Mouse (Mus musculus) myocyte (in vitro differentiated cells): ENCODE measurements around the gene Snapc1. TPM values are rescaled to one million over a fixed set of nuclear protein-coding genes. Genes with fewer than 3 reads are reported as not detected.

Experiments
- H3K27me3 ChIP-seq: one replicate; pipeline ENCODE4 v1.6.1; 2011; ENCODE audit not compliant: control insufficient read depth, insufficient read depth, insufficient read length
- H3K36me3 ChIP-seq: one replicate; pipeline ENCODE4 v1.6.1; 2011; ENCODE audit not compliant: control insufficient read depth, insufficient read depth
- H3K4me2 ChIP-seq: one replicate; pipeline ENCODE4 v1.6.1; 2011; ENCODE audit warnings: low read depth, control low read depth
- H3K4me3 ChIP-seq: one replicate; pipeline ENCODE4 v1.5.1; 2011; ENCODE audit warnings: mild to moderate bottlenecking, control low read depth, moderate library complexity
- H3K79me2 ChIP-seq: one replicate; pipeline ENCODE4 v1.6.1; 2011; ENCODE audit not compliant: control insufficient read depth, insufficient read depth
- H3ac ChIP-seq: one replicate; pipeline ENCODE4 v1.6.1; 2011; ENCODE audit not compliant: control insufficient read depth, insufficient read length
- CEBPB ChIP-seq: IDR thresholded peaks from 2 replicates; pipeline ENCODE4 v1.6.1; 2011; ENCODE audit warnings: mild to moderate bottlenecking, moderate library complexity; ENCODE audit not compliant: poor library complexity, insufficient read depth, severe bottlenecking
- E2F4 ChIP-seq: IDR thresholded peaks from one replicate; pipeline ENCODE4 v1.6.1; 2011; ENCODE audit warnings: mild to moderate bottlenecking, control low read depth, moderate library complexity; ENCODE audit not compliant: insufficient read depth
- MAX ChIP-seq: IDR thresholded peaks from one replicate; pipeline ENCODE4 v1.6.1; 2011; ENCODE audit warnings: low read depth, mild to moderate bottlenecking, control low read depth
- MYOD1 ChIP-seq, 3 experiments: IDR thresholded peaks; one replicate each; pipeline ENCODE4 v1.6.1; 2011; ENCODE audit warnings: control low read depth in 2 of 3, low read depth in 2 of 3, mild to moderate bottlenecking in 2 of 3, moderate library complexity in 1 of 3; ENCODE audit not compliant: insufficient read length in 2 of 3, control insufficient read depth in 1 of 3
- MYOG ChIP-seq, 3 experiments: IDR thresholded peaks; one replicate each; pipeline ENCODE4 v1.6.1; 2011; ENCODE audit warnings: control low read depth in 2 of 3, low read depth in 2 of 3, mild to moderate bottlenecking in 2 of 3; ENCODE audit not compliant: insufficient read length in 2 of 3, control insufficient read depth in 1 of 3, insufficient read depth in 1 of 3
- POLR2A ChIP-seq: IDR thresholded peaks from one replicate; pipeline ENCODE4 v1.6.1; 2011; ENCODE audit warnings: low read depth, mild to moderate bottlenecking, control low read depth, moderate library complexity; ENCODE audit not compliant: insufficient read length
- POLR2AphosphoS2 ChIP-seq: IDR thresholded peaks from one replicate; pipeline ENCODE4 v1.6.1; 2011; ENCODE audit warnings: low read depth, control low read depth; ENCODE audit not compliant: insufficient read length
- REST ChIP-seq: IDR thresholded peaks from one replicate; pipeline ENCODE4 v1.6.1; 2011; ENCODE audit warnings: mild to moderate bottlenecking, control low read depth, moderate library complexity; ENCODE audit not compliant: insufficient read depth, insufficient read length
- SRF ChIP-seq: IDR thresholded peaks from one replicate; pipeline ENCODE4 v1.6.1; 2011; ENCODE audit warnings: low read depth; ENCODE audit not compliant: control insufficient read depth, insufficient read length
- TCF12 ChIP-seq: IDR thresholded peaks from one replicate; pipeline ENCODE4 v1.6.1; 2011; ENCODE audit warnings: mild to moderate bottlenecking, control low read depth; ENCODE audit not compliant: poor library complexity, insufficient read depth, severe bottlenecking
- TCF3 ChIP-seq: IDR thresholded peaks from one replicate; pipeline ENCODE4 v1.6.1; 2011; ENCODE audit warnings: low read depth, control low read depth; ENCODE audit not compliant: insufficient read length
- USF1 ChIP-seq: IDR thresholded peaks from one replicate; pipeline ENCODE4 v1.6.1; 2011; ENCODE audit warnings: low read depth, mild to moderate bottlenecking, control low read depth, moderate library complexity
- polyA plus RNA-seq: library from polyadenylated mRNA; unstranded; fragments of >200 nt; fragmentation: generic; extraction: Trizol; gene quantifications from one replicate; pipeline ENCODE4 v1.2.1, GENCODE M21; 2012; ENCODE audit warnings: missing spikeins

The Snapc1 gene
- polyA plus RNA-seq, 1 experiment, result 3.4 TPM

DNA sequence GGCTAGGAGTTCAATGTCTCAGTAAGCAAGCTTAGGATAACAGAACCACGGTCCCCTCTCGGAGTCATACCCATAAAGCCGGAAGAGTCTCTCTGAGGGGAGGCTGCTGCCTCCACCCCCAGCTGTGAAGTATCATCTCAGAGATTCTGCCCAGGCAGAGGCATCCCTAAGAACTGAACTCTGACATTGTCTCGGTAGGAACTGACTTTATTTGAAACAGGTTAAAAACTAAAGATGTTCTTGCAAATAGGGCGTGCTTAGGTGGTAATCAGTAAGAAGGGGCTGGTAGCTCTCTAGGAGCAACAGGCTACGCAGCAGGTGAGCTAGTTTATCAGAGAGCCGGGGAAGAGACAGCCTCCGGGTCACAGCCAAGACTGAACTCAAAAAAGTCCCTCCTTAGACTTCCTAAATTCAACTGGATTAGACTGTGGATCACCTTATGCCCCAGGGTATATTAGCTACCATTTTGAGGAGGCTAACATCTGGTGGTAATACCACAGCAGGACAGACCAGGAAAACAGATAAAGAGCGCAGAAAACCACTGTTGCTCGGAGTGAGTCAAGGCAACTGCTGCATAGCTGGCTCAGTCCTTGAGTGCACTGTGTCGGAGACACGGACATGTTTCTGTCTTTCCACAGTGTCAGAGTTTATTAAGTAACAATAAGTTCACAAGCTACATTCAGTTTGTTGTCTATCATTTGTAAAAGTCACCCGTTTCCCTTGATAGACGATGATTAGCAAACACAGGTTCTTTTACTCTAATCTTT, 10.7 kb upstream of the Snapc1 start:
- Histone ChIP-seq H3ac (no peak overlapping the region), H3K4me2 (no peak overlapping the region), H3K79me2 (no peaks in the 10 kb centered on the region), H3K36me3 (peaks cover 7% of the 10 kb centered on the region), H3K27me3 (no peaks in the 10 kb centered on the region), H3K4me3 (no peak overlapping the region)
- TF ChIP-seq USF1, result no peak
- no peak for TF ChIP-seq POLR2AphosphoS2
- no peak for TF ChIP-seq MYOG (IDR thresholded peaks at IDR 0.05; ENCODE audit: control insufficient read depth in 1 of 3, insufficient read depth in 1 of 3, insufficient read length in 2 of 3, low read depth in 2 of 3)
- no peak for TF ChIP-seq REST
- TF ChIP-seq TCF3, result no peak
- TF ChIP-seq CEBPB, result no peak
- TF ChIP-seq POLR2A, result no peak
- no peak for TF ChIP-seq SRF
- TF ChIP-seq E2F4, result no peak
- TF ChIP-seq TCF12, result no peak
- TF ChIP-seq MYOD1 (IDR thresholded peaks at IDR 0.05; ENCODE audit: control insufficient read depth in 1 of 3, insufficient read length in 2 of 3, low read depth in 2 of 3), result no peak
- no peak for TF ChIP-seq MAX

DNA sequence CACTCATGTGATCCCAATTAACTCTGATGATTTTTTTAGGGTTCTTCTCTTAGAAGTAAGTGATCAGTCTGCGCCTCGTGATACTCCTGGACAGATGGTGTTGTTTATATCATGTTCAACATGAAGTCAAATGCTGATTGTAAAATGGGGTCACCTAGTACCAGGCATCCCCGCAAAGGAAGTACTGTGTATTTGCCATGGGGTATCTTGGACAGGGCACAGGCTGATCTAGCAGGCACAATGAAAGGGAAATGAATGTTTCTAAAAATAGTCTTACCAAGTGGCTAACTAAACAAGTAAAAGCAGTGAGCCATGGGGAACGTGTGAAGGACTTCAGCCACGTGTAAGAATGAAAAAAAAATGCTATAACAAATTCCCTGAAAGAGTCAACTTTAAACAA, 9.5 kb upstream of the Snapc1 start:
- no peak overlapping the region for H3K4me3 ChIP-seq
- no peak overlapping the region for H3K4me2 ChIP-seq
- no peak for TF ChIP-seq POLR2A
- no peak for TF ChIP-seq E2F4
- no peak for TF ChIP-seq MAX
- no peaks in the 10 kb centered on the region for H3K27me3 ChIP-seq
- no peaks in the 10 kb centered on the region for H3K79me2 ChIP-seq
- no peaks in the 10 kb centered on the region for H3K36me3 ChIP-seq
- H3ac ChIP-seq, result no peak overlapping the region

DNA sequence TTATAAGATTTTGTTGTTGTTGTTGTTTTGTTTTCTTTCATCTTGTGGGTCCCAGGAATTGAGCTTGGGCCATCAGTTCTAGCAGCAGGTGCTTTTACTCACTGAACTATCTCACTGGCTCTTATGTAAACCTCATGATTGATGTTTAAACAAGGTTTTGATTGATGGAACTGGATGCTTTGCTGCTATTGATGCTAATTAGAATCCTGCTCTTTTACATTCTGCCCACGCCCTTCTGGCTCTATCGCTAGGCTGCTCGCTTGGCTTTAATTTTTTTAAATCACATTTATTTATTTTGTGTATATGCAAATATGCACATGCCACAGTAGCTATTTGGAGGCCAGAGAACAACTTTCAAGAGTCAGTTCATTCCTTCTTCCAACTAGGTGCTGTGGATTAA, 6.6 kb upstream of the Snapc1 start:
- H3K4me3 ChIP-seq, result no peak overlapping the region
- no peaks in the 10 kb centered on the region for H3K36me3 ChIP-seq
- H3ac ChIP-seq, result no peak overlapping the region
- no peaks in the 10 kb centered on the region for H3K79me2 ChIP-seq
- TF ChIP-seq E2F4 (no peak), CEBPB (no peak), USF1 (no peak), SRF (no peak), MAX (no peak), POLR2A (no peak), MYOG (IDR thresholded peaks at IDR 0.05; ENCODE audit: control insufficient read depth in 1 of 3, insufficient read depth in 1 of 3, insufficient read length in 2 of 3, low read depth in 2 of 3) (no peak), TCF12 (no peak)
- no peak overlapping the region for H3K4me2 ChIP-seq
- no peaks in the 10 kb centered on the region for H3K27me3 ChIP-seq

DNA sequence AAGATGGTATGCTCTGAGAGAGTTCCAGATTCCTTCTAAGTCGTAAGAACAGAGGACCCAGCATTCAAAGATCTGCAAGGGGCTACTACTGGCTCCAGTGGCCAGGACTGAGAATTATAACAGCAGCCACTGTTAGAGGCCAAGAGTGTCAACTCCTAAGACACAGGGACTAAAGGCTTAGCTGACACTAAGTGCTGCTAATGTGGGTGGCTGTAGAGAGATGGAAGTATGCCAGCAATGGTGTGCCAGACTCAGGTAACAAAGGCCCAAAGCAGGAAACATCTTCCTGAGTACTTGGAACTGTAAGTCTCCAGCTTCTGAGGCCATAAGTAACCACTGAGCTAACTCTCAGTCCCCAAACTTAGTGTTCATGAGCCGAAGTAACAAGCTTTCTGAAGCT, 5.5 kb upstream of the Snapc1 start:
- no peaks in the 10 kb centered on the region for H3K79me2 ChIP-seq
- H3K4me3 ChIP-seq, result no peak overlapping the region
- H3ac ChIP-seq, result no peak overlapping the region
- no peaks in the 10 kb centered on the region for H3K27me3 ChIP-seq
- TF ChIP-seq TCF12 (no peak), POLR2AphosphoS2 (no peak), CEBPB (no peak), USF1 (no peak), POLR2A (no peak)
- no peak overlapping the region for H3K4me2 ChIP-seq
- H3K36me3 ChIP-seq, result no peaks in the 10 kb centered on the region

DNA sequence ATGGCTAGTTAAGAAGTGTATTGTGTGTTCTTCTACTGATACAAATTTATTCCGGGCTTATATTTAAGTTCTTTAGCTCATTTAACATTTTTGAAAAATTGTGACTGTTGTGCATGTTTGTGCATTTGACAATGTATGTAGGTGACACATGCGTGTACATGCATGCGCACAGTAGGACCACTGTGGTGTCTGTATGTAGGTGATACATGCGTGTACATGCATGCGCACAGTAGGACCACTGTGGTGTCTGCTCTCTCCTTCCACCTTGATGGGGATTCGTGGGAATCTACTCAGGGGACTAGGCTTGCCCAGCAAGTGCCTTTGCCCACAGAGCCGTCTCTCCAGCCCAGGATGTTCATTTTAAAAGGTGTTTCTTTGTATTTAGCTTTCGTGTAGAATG, 4.9 kb downstream of the Snapc1 start:
- Histone ChIP-seq H3K4me3 (no peak overlapping the region), H3K36me3 (peaks cover 45% of the 10 kb centered on the region), H3K79me2 (peaks cover 30% of the 10 kb centered on the region), H3K4me2 (no peak overlapping the region), H3K27me3 (no peaks in the 10 kb centered on the region), H3ac (no peak overlapping the region)
- no peak for TF ChIP-seq POLR2A
- TF ChIP-seq MYOG (IDR thresholded peaks at IDR 0.05; ENCODE audit: control insufficient read depth in 1 of 3, insufficient read depth in 1 of 3, insufficient read length in 2 of 3, low read depth in 2 of 3), result no peak
- TF ChIP-seq CEBPB, result no peak
- TF ChIP-seq MAX, result no peak
- TF ChIP-seq USF1, result no peak
- TF ChIP-seq POLR2AphosphoS2, result no peak
- TF ChIP-seq MYOD1 (IDR thresholded peaks at IDR 0.05; ENCODE audit: control insufficient read depth in 1 of 3, insufficient read length in 2 of 3, low read depth in 2 of 3), result no peak
- no peak for TF ChIP-seq TCF3
- TF ChIP-seq TCF12, result no peak
- no peak for TF ChIP-seq REST
- TF ChIP-seq E2F4, result no peak
- TF ChIP-seq SRF, result no peak

DNA sequence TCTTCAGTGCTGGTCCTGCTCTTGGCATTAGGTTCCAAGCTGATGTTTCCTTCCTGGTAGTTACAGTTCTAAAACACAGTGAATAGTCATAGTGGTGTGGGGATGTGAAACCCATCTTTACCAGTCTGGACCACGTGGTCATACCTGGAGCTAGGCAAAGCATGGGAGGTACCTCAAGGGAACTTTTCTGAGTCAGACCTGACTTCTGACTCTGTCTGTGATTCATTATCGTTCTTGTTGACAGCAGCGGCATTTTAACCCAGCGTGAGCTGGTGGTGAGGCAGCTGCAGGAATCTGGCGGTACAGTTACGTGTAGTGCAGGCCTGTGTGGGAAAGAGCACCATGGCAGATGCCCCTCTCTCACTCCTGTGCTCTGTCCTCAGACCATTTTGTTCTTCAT, 10.3 kb downstream of the Snapc1 start:
- Histone ChIP-seq H3K4me2 (no peak overlapping the region), H3K36me3 (peaks cover 61% of the 10 kb centered on the region), H3K27me3 (no peaks in the 10 kb centered on the region), H3K79me2 (no peaks in the 10 kb centered on the region), H3ac (no peak overlapping the region), H3K4me3 (no peak overlapping the region)
- TF ChIP-seq MYOG (IDR thresholded peaks at IDR 0.05; ENCODE audit: control insufficient read depth in 1 of 3, insufficient read depth in 1 of 3, insufficient read length in 2 of 3, low read depth in 2 of 3) (no peak), E2F4 (no peak), MAX (no peak), MYOD1 (IDR thresholded peaks at IDR 0.05; ENCODE audit: control insufficient read depth in 1 of 3, insufficient read length in 2 of 3, low read depth in 2 of 3) (no peak), TCF3 (no peak), POLR2AphosphoS2 (no peak), POLR2A (no peak), REST (no peak), CEBPB (no peak), TCF12 (no peak), SRF (no peak), USF1 (no peak)
